Mouse (Mus musculus): ENCODE results near the gene Immp2l. TPM values are rescaled to one million over a fixed set of nuclear protein-coding genes. Genes with fewer than 3 reads are reported as not detected.

The Immp2l gene
- polyA plus RNA-seq, 1 experiment, result 9.6 TPM

DNA sequence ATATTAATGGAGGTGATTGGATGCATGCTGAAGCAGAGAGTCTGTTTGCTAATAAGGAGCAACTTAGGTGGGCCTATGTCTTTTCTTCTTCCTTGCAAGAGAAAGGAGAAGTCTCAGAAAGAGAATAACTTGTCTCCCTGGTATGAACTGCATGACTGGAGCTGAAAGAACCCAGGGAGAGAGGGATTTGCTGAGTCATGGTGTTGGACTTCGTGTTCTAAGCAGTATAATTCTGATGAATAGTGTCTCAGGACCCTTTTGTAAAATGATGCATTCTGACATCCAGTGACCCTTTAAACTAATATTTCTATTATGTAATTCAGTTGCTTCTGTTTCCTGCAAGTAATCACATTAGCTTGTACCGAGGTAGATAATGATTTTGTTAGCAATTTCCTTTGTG, 208.1 kb downstream of the Immp2l start:
- no peak for TF ChIP-seq TCF3 (IDR thresholded peaks at IDR 0.05; ENCODE audit: insufficient read length, low read depth)
- no peak for TF ChIP-seq CEBPB (IDR thresholded peaks at IDR 0.05; ENCODE audit: insufficient read depth, poor library complexity, severe bottlenecking)
- no peak for TF ChIP-seq MAX (IDR thresholded peaks at IDR 0.05; ENCODE audit: low read depth)
- TF ChIP-seq TCF12 (IDR thresholded peaks at IDR 0.05; ENCODE audit: insufficient read depth, poor library complexity, severe bottlenecking), result no peak
- no peak for TF ChIP-seq E2F4 (IDR thresholded peaks at IDR 0.05; ENCODE audit: insufficient read depth)
- no peak for TF ChIP-seq SRF (IDR thresholded peaks at IDR 0.05; ENCODE audit: control insufficient read depth, insufficient read length, low read depth)
- no peak for TF ChIP-seq MYOD1 (IDR thresholded peaks at IDR 0.05; ENCODE audit: control insufficient read depth in 1 of 3, insufficient read length in 2 of 3, low read depth in 2 of 3)
- no peak for TF ChIP-seq USF1 (IDR thresholded peaks at IDR 0.05; ENCODE audit: low read depth)
- no peak for TF ChIP-seq REST (IDR thresholded peaks at IDR 0.05; ENCODE audit: insufficient read depth, insufficient read length)
- no peak for TF ChIP-seq POLR2A (IDR thresholded peaks at IDR 0.05; ENCODE audit: insufficient read length, low read depth)
- TF ChIP-seq MYOG (IDR thresholded peaks at IDR 0.05; ENCODE audit: control insufficient read depth in 1 of 3, insufficient read depth in 1 of 3, insufficient read length in 2 of 3, low read depth in 2 of 3), result no peak
- no peak for TF ChIP-seq POLR2AphosphoS2 (IDR thresholded peaks at IDR 0.05; ENCODE audit: insufficient read length, low read depth)
- Histone ChIP-seq H3K36me3 (ENCODE audit: control insufficient read depth, insufficient read depth) (no peaks in the 10 kb centered on the region), H3K4me2 (ENCODE audit: low read depth) (no peak overlapping the region)

GRCm38 (mm10) chr12:41237880-41238279, 214.0 kb downstream of the Immp2l start:
- H3ac ChIP-seq (ENCODE audit: control insufficient read depth, insufficient read length), result no peak overlapping the region
- no peak for TF ChIP-seq TCF12 (IDR thresholded peaks at IDR 0.05; ENCODE audit: insufficient read depth, poor library complexity, severe bottlenecking)
- no peak for TF ChIP-seq MAX (IDR thresholded peaks at IDR 0.05; ENCODE audit: low read depth)
- TF ChIP-seq E2F4 (IDR thresholded peaks at IDR 0.05; ENCODE audit: insufficient read depth), result no peak
- no peak for TF ChIP-seq USF1 (IDR thresholded peaks at IDR 0.05; ENCODE audit: low read depth)
- TF ChIP-seq MYOD1 (IDR thresholded peaks at IDR 0.05; ENCODE audit: control insufficient read depth in 1 of 3, insufficient read length in 2 of 3, low read depth in 2 of 3), result no peak
- no peak for TF ChIP-seq POLR2AphosphoS2 (IDR thresholded peaks at IDR 0.05; ENCODE audit: insufficient read length, low read depth)
- TF ChIP-seq REST (IDR thresholded peaks at IDR 0.05; ENCODE audit: insufficient read depth, insufficient read length), result no peak
- TF ChIP-seq SRF (IDR thresholded peaks at IDR 0.05; ENCODE audit: control insufficient read depth, insufficient read length, low read depth), result no peak
- TF ChIP-seq CEBPB (IDR thresholded peaks at IDR 0.05; ENCODE audit: insufficient read depth, poor library complexity, severe bottlenecking), result no peak
- TF ChIP-seq MYOG (IDR thresholded peaks at IDR 0.05; ENCODE audit: control insufficient read depth in 1 of 3, insufficient read depth in 1 of 3, insufficient read length in 2 of 3, low read depth in 2 of 3), result no peak
- TF ChIP-seq TCF3 (IDR thresholded peaks at IDR 0.05; ENCODE audit: insufficient read length, low read depth), result no peak
- H3K4me3 ChIP-seq, result no peak overlapping the region
- no peaks in the 10 kb centered on the region for H3K36me3 ChIP-seq (ENCODE audit: control insufficient read depth, insufficient read depth)
- H3K27me3 ChIP-seq (ENCODE audit: control insufficient read depth, insufficient read depth, insufficient read length), result no peaks in the 10 kb centered on the region
- no peak overlapping the region for H3K4me2 ChIP-seq (ENCODE audit: low read depth)
- no peaks in the 10 kb centered on the region for H3K79me2 ChIP-seq (ENCODE audit: control insufficient read depth, insufficient read depth)

More for the DNA sequence above, 208.1 kb downstream of the Immp2l start:
- Histone ChIP-seq H3ac (ENCODE audit: control insufficient read depth, insufficient read length) (no peak overlapping the region), H3K27me3 (ENCODE audit: control insufficient read depth, insufficient read depth, insufficient read length) (no peaks in the 10 kb centered on the region), H3K4me3 (no peak overlapping the region), H3K79me2 (ENCODE audit: control insufficient read depth, insufficient read depth) (no peaks in the 10 kb centered on the region)

GRCm38 (mm10) chr12:41241221-41241620, 217.3 kb downstream of the Immp2l start:
- Histone ChIP-seq H3ac (ENCODE audit: control insufficient read depth, insufficient read length) (no peak overlapping the region), H3K36me3 (ENCODE audit: control insufficient read depth, insufficient read depth) (no peaks in the 10 kb centered on the region), H3K27me3 (ENCODE audit: control insufficient read depth, insufficient read depth, insufficient read length) (no peaks in the 10 kb centered on the region), H3K79me2 (ENCODE audit: control insufficient read depth, insufficient read depth) (no peaks in the 10 kb centered on the region), H3K4me3 (no peak overlapping the region), H3K4me2 (ENCODE audit: low read depth) (no peak overlapping the region)
- TF ChIP-seq USF1 (IDR thresholded peaks at IDR 0.05; ENCODE audit: low read depth) (no peak), REST (IDR thresholded peaks at IDR 0.05; ENCODE audit: insufficient read depth, insufficient read length) (no peak), MYOG (IDR thresholded peaks at IDR 0.05; ENCODE audit: control insufficient read depth in 1 of 3, insufficient read depth in 1 of 3, insufficient read length in 2 of 3, low read depth in 2 of 3) (no peak), TCF12 (IDR thresholded peaks at IDR 0.05; ENCODE audit: insufficient read depth, poor library complexity, severe bottlenecking) (no peak), POLR2AphosphoS2 (IDR thresholded peaks at IDR 0.05; ENCODE audit: insufficient read length, low read depth) (no peak), MAX (IDR thresholded peaks at IDR 0.05; ENCODE audit: low read depth) (no peak), MYOD1 (IDR thresholded peaks at IDR 0.05; ENCODE audit: control insufficient read depth in 1 of 3, insufficient read length in 2 of 3, low read depth in 2 of 3) (no peak), POLR2A (IDR thresholded peaks at IDR 0.05; ENCODE audit: insufficient read length, low read depth) (no peak), CEBPB (IDR thresholded peaks at IDR 0.05; ENCODE audit: insufficient read depth, poor library complexity, severe bottlenecking) (no peak), TCF3 (IDR thresholded peaks at IDR 0.05; ENCODE audit: insufficient read length, low read depth) (no peak), SRF (IDR thresholded peaks at IDR 0.05; ENCODE audit: control insufficient read depth, insufficient read length, low read depth) (no peak), E2F4 (IDR thresholded peaks at IDR 0.05; ENCODE audit: insufficient read depth) (no peak)

DNA sequence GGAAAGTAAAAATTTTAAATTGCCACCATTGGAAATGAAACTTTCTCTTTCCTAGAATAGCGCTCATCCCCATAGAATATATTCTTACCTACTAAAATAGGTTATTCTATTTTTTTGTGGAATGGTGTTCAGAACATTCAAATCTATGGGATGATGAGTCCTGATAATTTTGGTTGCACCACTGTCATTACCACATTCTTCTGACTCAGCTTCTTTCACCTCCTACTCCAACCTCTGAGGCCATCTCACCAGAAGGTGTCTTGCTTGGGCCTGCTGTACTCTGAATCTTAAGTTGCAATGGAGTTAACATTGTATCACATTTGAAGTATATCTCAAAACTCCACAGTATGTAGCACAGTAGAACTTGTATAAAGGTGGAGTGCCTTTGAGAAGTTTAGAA, 224.4 kb downstream of the Immp2l start:
- Histone ChIP-seq H3K79me2 (ENCODE audit: control insufficient read depth, insufficient read depth) (no peaks in the 10 kb centered on the region), H3K4me3 (no peak overlapping the region), H3K27me3 (ENCODE audit: control insufficient read depth, insufficient read depth, insufficient read length) (no peaks in the 10 kb centered on the region), H3K36me3 (ENCODE audit: control insufficient read depth, insufficient read depth) (no peaks in the 10 kb centered on the region), H3K4me2 (ENCODE audit: low read depth) (no peak overlapping the region), H3ac (ENCODE audit: control insufficient read depth, insufficient read length) (no peak overlapping the region)
- TF ChIP-seq MAX (IDR thresholded peaks at IDR 0.05; ENCODE audit: low read depth) (no peak), MYOD1 (IDR thresholded peaks at IDR 0.05; ENCODE audit: control insufficient read depth in 1 of 3, insufficient read length in 2 of 3, low read depth in 2 of 3) (no peak), SRF (IDR thresholded peaks at IDR 0.05; ENCODE audit: control insufficient read depth, insufficient read length, low read depth) (no peak), E2F4 (IDR thresholded peaks at IDR 0.05; ENCODE audit: insufficient read depth) (no peak), TCF12 (IDR thresholded peaks at IDR 0.05; ENCODE audit: insufficient read depth, poor library complexity, severe bottlenecking) (no peak), USF1 (IDR thresholded peaks at IDR 0.05; ENCODE audit: low read depth) (no peak), CEBPB (IDR thresholded peaks at IDR 0.05; ENCODE audit: insufficient read depth, poor library complexity, severe bottlenecking) (no peak), REST (IDR thresholded peaks at IDR 0.05; ENCODE audit: insufficient read depth, insufficient read length) (no peak), TCF3 (IDR thresholded peaks at IDR 0.05; ENCODE audit: insufficient read length, low read depth) (no peak), MYOG (IDR thresholded peaks at IDR 0.05; ENCODE audit: control insufficient read depth in 1 of 3, insufficient read depth in 1 of 3, insufficient read length in 2 of 3, low read depth in 2 of 3) (no peak), POLR2A (IDR thresholded peaks at IDR 0.05; ENCODE audit: insufficient read length, low read depth) (no peak), POLR2AphosphoS2 (IDR thresholded peaks at IDR 0.05; ENCODE audit: insufficient read length, low read depth) (no peak)

Data from myocyte (in vitro differentiated cells).